ENCODE assay signal across 8 mouse cellular contexts in the genomic region with DNA sequence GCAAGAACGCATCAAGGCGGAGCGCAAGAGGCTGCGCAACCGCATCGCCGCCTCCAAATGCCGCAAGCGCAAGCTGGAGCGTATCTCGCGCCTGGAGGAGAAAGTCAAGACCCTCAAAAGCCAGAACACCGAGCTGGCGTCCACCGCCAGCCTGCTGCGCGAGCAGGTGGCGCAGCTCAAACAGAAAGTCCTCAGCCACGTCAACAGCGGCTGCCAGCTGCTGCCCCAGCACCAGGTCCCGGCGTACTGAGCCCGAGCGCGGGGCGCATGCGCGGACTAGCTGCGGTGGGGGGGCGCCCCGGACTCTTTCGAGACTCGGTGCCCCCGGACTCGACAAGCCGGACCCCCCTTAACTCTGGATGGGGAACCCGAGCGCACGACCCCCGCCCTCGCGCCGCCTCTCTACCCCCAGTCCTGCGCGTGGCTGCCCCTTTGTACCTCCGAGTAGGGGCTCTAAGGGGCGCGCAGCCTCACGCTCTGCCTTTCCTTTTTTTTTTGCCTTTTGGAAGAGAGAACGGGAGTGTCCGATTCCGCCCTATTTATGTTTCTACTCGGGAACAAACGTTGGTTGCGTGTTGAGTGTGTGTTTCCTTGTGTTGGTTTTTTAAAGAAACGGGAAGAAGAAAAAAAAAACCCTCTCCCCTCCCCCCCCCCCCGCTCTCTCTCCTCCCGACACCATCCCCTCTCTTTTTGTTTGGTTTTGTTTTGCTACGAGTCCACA. TPM values are rescaled to one million over a fixed set of nuclear protein-coding genes. Genes with fewer than 3 reads are reported as not detected.
A peak's percentile ranks its signal among the peaks of the same experiment; 100 is the strongest.
DNase-seq lines count a peak whose midpoint lies in the region; ATAC-seq lines count a peak whose summit lies in the region.

No protein-coding gene starts in this region.

- H3K4me1 ChIP-seq in hindbrain, embryonic 14.5 days (replicated peaks; ENCODE audit: control insufficient read depth, insufficient read depth, low read length) = peaks cover 52% of the 10 kb centered on the region

- peaks cover 9% of the 10 kb centered on the region for H3K36me3 ChIP-seq in hindbrain, embryonic 14.5 days (replicated peaks; ENCODE audit: control insufficient read depth, insufficient read depth)

- H3K27ac ChIP-seq in hindbrain, embryonic 14.5 days = peak overlapping the region; percentile 99

- H3K9me3 ChIP-seq in hindbrain, embryonic 14.5 days (ENCODE audit: control insufficient read depth, low read length) = no peaks in the 10 kb centered on the region

- peak; percentile 6; the same call in 1 of the 2 replicates for ATAC-seq in hindbrain, embryonic 14.5 days (ENCODE audit: low FRiP score)

- H3K27me3 ChIP-seq in hindbrain, embryonic 14.5 days (ENCODE audit: control insufficient read depth, insufficient read depth, low read length) = no peaks in the 10 kb centered on the region

- WGBS in hindbrain, embryonic 14.5 days = under 1% methylated on average over 58 of the region's 59 CpGs

- peak overlapping the region; percentile 86 for H3K4me2 ChIP-seq in hindbrain, embryonic 14.5 days (replicated peaks)

- peak overlapping the region; percentile 99 for H3K4me3 ChIP-seq in hindbrain, embryonic 14.5 days (replicated peaks; ENCODE audit: low read length)

- peak overlapping the region; percentile 99 for H3K9ac ChIP-seq in hindbrain, embryonic 14.5 days

- DNase-seq in MN1 (ENCODE audit: low spot score) = peak; percentile 86
- DNase-seq in cerebellum, postnatal 14 days = peak; percentile 89 to 92
- DNase-seq in frontal cortex, postnatal 25 days (ENCODE audit: low spot score in 2 of 2) = peak; percentile 67 to 71
- peak; percentile 82 for DNase-seq in hindbrain, embryonic 14.5 days (ENCODE audit: low spot score)
- DNase-seq in left cerebral cortex, adult 18-20 months (ENCODE audit: low spot score in 2 of 2) = peak; percentile 65 to 70
- DNase-seq in lung, postnatal 36 days = peak; percentile 83
- DNase-seq in right cerebral cortex, adult 2 months (ENCODE audit: low spot score in 2 of 2) = peak; percentile 64 to 78
- peak; percentile 84 for DNase-seq in urinary bladder, adult 2 months (ENCODE audit: low spot score)

RNA-seq across cellular contexts. Expression of a gene that starts 1.2 kb away (rescaled TPM):
- 128 and 144 TPM in 2 replicates for polyA plus RNA-seq in hindbrain, embryonic 14.5 days (2014; fragmentation: Nextera tagmentation; extraction: Ambion mirVana)
- total RNA-seq in left cerebral cortex, adult 18-20 months (2021) = 100 to 1,000 TPM; 221 to 289 TPM
- 132 and 153 TPM in 2 replicates for polyA plus RNA-seq in urinary bladder, adult 2 months (2012; rRNA removed)

RNA-seq across cellular contexts. Expression of a gene that starts 3.3 kb away (rescaled TPM):
- 0.07 and 0.15 TPM in 2 replicates for polyA plus RNA-seq in hindbrain, embryonic 14.5 days (2014; fragmentation: Nextera tagmentation; extraction: Ambion mirVana)
- under 1 TPM; 0.09 to 0.16 TPM for total RNA-seq in left cerebral cortex, adult 18-20 months (2021)
- polyA plus RNA-seq in urinary bladder, adult 2 months (2012; rRNA removed) = not detected in 2 replicates

RNA-seq across cellular contexts. Expression of a gene that starts 18.3 kb away (rescaled TPM):
- not detected in 2 replicates for polyA plus RNA-seq in hindbrain, embryonic 14.5 days (2014; fragmentation: Nextera tagmentation; extraction: Ambion mirVana)
- not detected for total RNA-seq in left cerebral cortex, adult 18-20 months (2021)
- polyA plus RNA-seq in urinary bladder, adult 2 months (2012; rRNA removed) = 0.46 and 0.56 TPM in 2 replicates

RNA-seq across cellular contexts. Expression of a gene that starts 23.5 kb away (rescaled TPM):
- polyA plus RNA-seq in hindbrain, embryonic 14.5 days (2014; fragmentation: Nextera tagmentation; extraction: Ambion mirVana) = 0.21 and 0.32 TPM in 2 replicates
- total RNA-seq in left cerebral cortex, adult 18-20 months (2021) = 1 to 10 TPM; 1.6 to 3.4 TPM
- 0.54 and 0.59 TPM in 2 replicates for polyA plus RNA-seq in urinary bladder, adult 2 months (2012; rRNA removed)

RNA-seq across cellular contexts. Expression of a gene that starts 26.9 kb away (rescaled TPM):
- 180 and 197 TPM in 2 replicates for polyA plus RNA-seq in hindbrain, embryonic 14.5 days (2014; fragmentation: Nextera tagmentation; extraction: Ambion mirVana)
- 10 to 100 TPM; 65.0 to 70.9 TPM for total RNA-seq in left cerebral cortex, adult 18-20 months (2021)
- polyA plus RNA-seq in urinary bladder, adult 2 months (2012; rRNA removed) = 97.8 and 99.4 TPM in 2 replicates

Comparison
In these comparisons a context has a peak if more than half of its experiments do, and no peak if none do; other contexts are left out.
1. Peak in every context shown above with its lines: DNase-seq, ATAC-seq, H3K4me3 ChIP-seq and H3K27ac ChIP-seq.